1 mouse cellular context compared by ENCODE assay signal in genomic region chr4:25483621-25483933, GRCm38 (mm10).
TF ChIP-seq lines count a peak whose summit lies in the region.

No protein-coding gene starts in this region.

TF ChIP-seq in ES-E14, 5 proteins besides CTCF, POLR2A, EP300 and RAD21 (continued from another document):
- TF ChIP-seq ZNF384 (IDR thresholded peaks at IDR 0.05; ENCODE audit: low read depth, low read length), result no peak
- TF ChIP-seq MAFK (IDR thresholded peaks at IDR 0.05; ENCODE audit: insufficient read depth, low read depth, low read length), result no peak
